Mouse (Mus musculus): Measurements from ENCODE around the gene Ctsh. TPM values are rescaled to one million over a fixed set of nuclear protein-coding genes. Genes with fewer than 3 reads are reported as not detected.
"Not testable (repeated sequence)": the region's sequence is repeated elsewhere in the genome, so short reads cannot be mapped to it uniquely, and the experiment has no call there.

Ctsh gene
- polyA plus RNA-seq, 1 experiment from 2014 or later: 27.3 TPM

- 81% methylated on average over 2 of the region's 2 CpGs for WGBS
- H3K4me2 ChIP-seq: no peak overlapping the region
- no peak overlapping the region for H3K27ac ChIP-seq (replicated peaks)
- H3K4me1 ChIP-seq (replicated peaks): no peaks in the 10 kb centered on the region
- H3K36me3 ChIP-seq: no peaks in the 10 kb centered on the region
- ATAC-seq (ENCODE audit: low FRiP score, low read depth): no peak
- H3K4me3 ChIP-seq: no peak overlapping the region
- no peak overlapping the region for H3K9ac ChIP-seq
- no peaks in the 10 kb centered on the region for H3K9me3 ChIP-seq
- H3K27me3 ChIP-seq: no peaks in the 10 kb centered on the region
These were observed 6.6 kb downstream of the Ctsh start for GRCm38 (mm10) chr9:90060574-90060875.

GRCm38 (mm10) chr9:90060932-90061331, 7.0 kb downstream of the Ctsh start:
- not testable (repeated sequence) for H3K4me3 ChIP-seq; H3K27ac ChIP-seq (replicated peaks); H3K36me3 ChIP-seq; H3K4me1 ChIP-seq (replicated peaks); H3K9ac ChIP-seq; H3K9me3 ChIP-seq; H3K4me2 ChIP-seq; H3K27me3 ChIP-seq; ATAC-seq (ENCODE audit: low FRiP score, low read depth)
- 93% methylated on average over 5 of the region's 5 CpGs for whole genome bisulfite sequencing

DNA sequence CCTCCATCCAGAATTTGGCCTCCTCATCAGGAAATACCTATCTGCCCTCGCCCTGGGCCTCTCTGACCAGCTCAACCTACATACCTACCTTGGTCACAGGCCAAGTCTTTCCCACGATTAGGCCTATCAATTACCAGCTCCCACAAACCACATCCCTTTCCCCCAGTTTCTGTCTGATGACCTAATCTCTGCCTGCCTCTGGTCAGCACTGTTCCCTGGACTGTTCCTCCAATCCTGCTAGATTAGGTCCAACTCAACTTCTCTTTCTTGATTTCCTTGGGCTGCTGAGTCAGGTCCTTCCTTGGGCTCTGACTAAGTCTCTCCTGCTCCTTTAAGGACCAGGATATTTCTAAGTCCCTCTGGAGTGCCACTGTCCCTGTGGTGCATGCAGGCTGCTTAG, 13.4 kb downstream of the Ctsh start:
- H3K4me1 ChIP-seq (replicated peaks): no peaks in the 10 kb centered on the region
- no peak for ATAC-seq (ENCODE audit: low FRiP score, low read depth)
- H3K27ac ChIP-seq (replicated peaks): no peak overlapping the region
- WGBS: 86% methylated on average over 2 of the region's 2 CpGs
- no peaks in the 10 kb centered on the region for H3K36me3 ChIP-seq
- no peak overlapping the region for H3K9ac ChIP-seq
- H3K4me2 ChIP-seq: no peak overlapping the region
- no peaks in the 10 kb centered on the region for H3K27me3 ChIP-seq
- H3K4me3 ChIP-seq: no peak overlapping the region
- no peaks in the 10 kb centered on the region for H3K9me3 ChIP-seq

DNA sequence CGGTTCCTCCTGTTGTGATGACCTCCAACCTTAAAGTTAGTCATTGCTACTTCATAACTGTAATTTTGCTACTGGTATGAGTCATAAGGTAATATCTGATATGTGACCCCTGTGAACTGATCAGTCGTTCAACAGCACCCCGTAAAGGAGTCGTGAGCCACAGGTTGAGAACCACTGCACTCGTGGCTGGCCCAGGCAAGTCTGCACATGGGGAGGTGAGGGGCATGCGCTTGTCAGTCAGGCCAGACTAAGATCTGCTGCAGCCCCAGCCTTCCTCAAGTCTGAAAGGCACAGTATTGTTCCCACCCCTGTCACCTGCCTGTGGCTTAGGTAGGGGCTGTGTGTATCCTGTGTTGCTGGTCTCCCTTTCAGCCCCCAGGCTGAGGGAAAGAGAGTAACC, 14.8 kb downstream of the Ctsh start:
- Histone ChIP-seq H3K9me3 (no peaks in the 10 kb centered on the region), H3K4me2 (no peak overlapping the region), H3K4me1 (replicated peaks) (no peaks in the 10 kb centered on the region), H3K9ac (no peak overlapping the region), H3K36me3 (no peaks in the 10 kb centered on the region), H3K27me3 (no peaks in the 10 kb centered on the region), H3K27ac (replicated peaks) (no peak overlapping the region), H3K4me3 (no peak overlapping the region)
- WGBS: 93% methylated on average over 6 of the region's 6 CpGs
- no peak for ATAC-seq (ENCODE audit: low FRiP score, low read depth)

DNA sequence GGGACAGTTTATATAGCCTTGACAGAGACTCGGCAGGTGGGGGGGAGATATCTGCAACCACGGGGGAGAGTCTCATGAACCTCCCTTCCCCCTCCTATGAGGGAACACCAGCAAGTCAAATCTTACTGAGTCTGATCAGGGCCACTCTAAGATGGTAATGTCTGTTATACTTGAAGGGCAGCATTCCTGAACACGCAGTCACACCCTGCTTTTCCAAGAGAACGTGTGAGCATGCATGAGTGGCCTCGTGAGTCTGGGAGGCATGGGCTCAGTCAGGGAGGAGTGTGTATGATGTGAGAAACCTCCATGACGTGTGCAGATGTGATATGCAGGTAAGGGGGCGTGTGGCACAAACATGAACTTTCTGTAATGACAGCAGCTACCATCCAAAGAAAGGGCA, 15.5 kb downstream of the Ctsh start:
- Histone ChIP-seq H3K4me2 (no peak overlapping the region), H3K4me3 (no peak overlapping the region), H3K9ac (no peak overlapping the region), H3K9me3 (no peaks in the 10 kb centered on the region), H3K4me1 (replicated peaks) (no peaks in the 10 kb centered on the region), H3K36me3 (no peaks in the 10 kb centered on the region), H3K27me3 (no peaks in the 10 kb centered on the region), H3K27ac (replicated peaks) (no peak overlapping the region)
- WGBS: 80% methylated on average over 7 of the region's 7 CpGs
- no peak for ATAC-seq (ENCODE audit: low FRiP score, low read depth)

- Histone ChIP-seq H3K9ac (no peak overlapping the region), H3K27me3 (no peaks in the 10 kb centered on the region), H3K9me3 (no peaks in the 10 kb centered on the region), H3K36me3 (no peaks in the 10 kb centered on the region), H3K4me1 (replicated peaks) (no peaks in the 10 kb centered on the region), H3K27ac (replicated peaks) (no peak overlapping the region), H3K4me3 (no peak overlapping the region), H3K4me2 (no peak overlapping the region)
- no peak for ATAC-seq (ENCODE audit: low FRiP score, low read depth)
- WGBS: 87% methylated on average over 7 of the region's 7 CpGs
These were observed 16.2 kb downstream of the Ctsh start for GRCm38 (mm10) chr9:90070174-90070573.

DNA sequence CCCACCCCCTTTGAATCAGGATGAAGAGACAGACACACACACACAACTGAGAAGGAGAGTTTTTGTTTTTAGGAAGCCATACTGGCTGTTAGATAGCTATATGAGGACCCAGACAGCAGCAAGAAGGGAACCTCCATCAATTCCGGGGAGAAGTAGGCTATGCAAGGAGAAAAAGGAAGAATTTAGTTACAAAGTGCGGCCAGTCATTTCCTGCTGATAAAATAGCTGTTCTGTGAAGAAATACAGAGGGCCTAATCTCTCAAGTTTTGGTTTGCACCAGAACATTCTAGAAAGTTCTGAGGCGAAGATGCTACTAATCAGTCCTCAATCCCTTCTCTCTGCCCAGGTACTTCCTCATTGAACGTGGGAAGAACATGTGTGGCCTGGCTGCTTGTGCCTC, 21.4 kb downstream of the Ctsh start:
- no peak overlapping the region for H3K4me3 ChIP-seq
- ATAC-seq (ENCODE audit: low FRiP score, low read depth): no peak
- no peaks in the 10 kb centered on the region for H3K27me3 ChIP-seq
- no peak overlapping the region for H3K9ac ChIP-seq
- H3K9me3 ChIP-seq: no peaks in the 10 kb centered on the region
- H3K27ac ChIP-seq (replicated peaks): no peak overlapping the region
- no peaks in the 10 kb centered on the region for H3K36me3 ChIP-seq
- H3K4me1 ChIP-seq (replicated peaks): no peaks in the 10 kb centered on the region
- 89% methylated on average over 4 of the region's 4 CpGs for WGBS
- no peak overlapping the region for H3K4me2 ChIP-seq

DNA sequence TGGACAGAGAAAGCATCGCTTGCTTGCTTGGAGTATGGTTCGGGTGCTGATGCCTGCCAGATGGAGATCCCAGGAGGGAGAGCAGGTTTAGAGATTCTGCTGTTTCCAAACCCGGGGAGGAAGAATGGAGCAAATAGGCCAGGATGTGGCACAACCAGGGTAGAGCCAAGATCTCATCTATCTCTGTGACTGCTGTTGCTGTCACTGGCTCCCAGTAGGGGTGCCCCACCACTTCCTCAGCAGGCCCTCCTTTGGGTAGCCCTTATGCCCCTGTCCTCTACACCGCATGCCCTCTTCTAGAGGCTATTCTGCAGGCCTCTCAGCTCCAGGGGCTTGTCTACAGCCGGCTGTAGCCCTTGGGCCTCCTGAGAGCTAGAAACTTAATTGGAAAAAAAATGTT, 22.2 kb downstream of the Ctsh start:
- no peak overlapping the region for H3K4me2 ChIP-seq

GRCm38 (mm10) chr9:90076849-90077461, 23.0 kb downstream of the Ctsh start:
- 58% methylated on average over 8 of the region's 8 CpGs for WGBS
- ATAC-seq (ENCODE audit: low FRiP score, low read depth): no peak
- Histone ChIP-seq H3K9ac (no peak overlapping the region), H3K4me1 (replicated peaks) (no peaks in the 10 kb centered on the region), H3K4me2 (no peak overlapping the region), H3K27me3 (no peaks in the 10 kb centered on the region), H3K4me3 (no peak overlapping the region), H3K9me3 (no peaks in the 10 kb centered on the region), H3K36me3 (no peaks in the 10 kb centered on the region), H3K27ac (replicated peaks) (no peak overlapping the region)

More for the DNA sequence above, 22.2 kb downstream of the Ctsh start:
- no peak for ATAC-seq (ENCODE audit: low FRiP score, low read depth)
- Histone ChIP-seq H3K9me3 (no peaks in the 10 kb centered on the region), H3K36me3 (no peaks in the 10 kb centered on the region), H3K4me1 (replicated peaks) (no peaks in the 10 kb centered on the region), H3K27me3 (no peaks in the 10 kb centered on the region), H3K27ac (replicated peaks) (no peak overlapping the region), H3K9ac (no peak overlapping the region), H3K4me3 (no peak overlapping the region)
- 85% methylated on average over 5 of the region's 5 CpGs for WGBS

- not testable (repeated sequence) for H3K4me1 ChIP-seq (replicated peaks); H3K4me2 ChIP-seq; H3K9ac ChIP-seq; H3K9me3 ChIP-seq; H3K4me3 ChIP-seq; H3K27ac ChIP-seq (replicated peaks); H3K27me3 ChIP-seq; ATAC-seq (ENCODE audit: low FRiP score, low read depth)
- 82% methylated on average over 6 of the region's 6 CpGs for WGBS
- H3K36me3 ChIP-seq: peaks cover 11% of the 10 kb centered on the region
These were observed 28.0 kb downstream of the Ctsh start for GRCm38 (mm10) chr9:90081961-90082360.

GRCm38 (mm10) chr9:90082992-90083391, 29.0 kb downstream of the Ctsh start:
- Histone ChIP-seq H3K27ac (replicated peaks) (no peak overlapping the region), H3K4me2 (no peak overlapping the region)

GRCm38 (mm10) chr9:90084152-90084551, 30.2 kb downstream of the Ctsh start:
- Histone ChIP-seq H3K9me3 (no peaks in the 10 kb centered on the region), H3K27ac (replicated peaks) (no peak overlapping the region), H3K9ac (no peak overlapping the region), H3K4me2 (no peak overlapping the region), H3K4me1 (replicated peaks) (no peaks in the 10 kb centered on the region), H3K4me3 (no peak overlapping the region), H3K27me3 (no peaks in the 10 kb centered on the region), H3K36me3 (peaks cover 23% of the 10 kb centered on the region)
- 91% methylated on average over 3 of the region's 3 CpGs for WGBS
- ATAC-seq (ENCODE audit: low FRiP score, low read depth): no peak

More at GRCm38 (mm10) chr9:90082992-90083391, 29.0 kb downstream of the Ctsh start:
- no peak overlapping the region for H3K4me3 ChIP-seq
- no peak for ATAC-seq (ENCODE audit: low FRiP score, low read depth)
- H3K4me1 ChIP-seq (replicated peaks): no peaks in the 10 kb centered on the region
- 97% methylated on average over 1 of the region's 1 CpGs for WGBS
- peaks cover 14% of the 10 kb centered on the region for H3K36me3 ChIP-seq
- no peaks in the 10 kb centered on the region for H3K27me3 ChIP-seq
- no peak overlapping the region for H3K9ac ChIP-seq
- no peaks in the 10 kb centered on the region for H3K9me3 ChIP-seq

DNA sequence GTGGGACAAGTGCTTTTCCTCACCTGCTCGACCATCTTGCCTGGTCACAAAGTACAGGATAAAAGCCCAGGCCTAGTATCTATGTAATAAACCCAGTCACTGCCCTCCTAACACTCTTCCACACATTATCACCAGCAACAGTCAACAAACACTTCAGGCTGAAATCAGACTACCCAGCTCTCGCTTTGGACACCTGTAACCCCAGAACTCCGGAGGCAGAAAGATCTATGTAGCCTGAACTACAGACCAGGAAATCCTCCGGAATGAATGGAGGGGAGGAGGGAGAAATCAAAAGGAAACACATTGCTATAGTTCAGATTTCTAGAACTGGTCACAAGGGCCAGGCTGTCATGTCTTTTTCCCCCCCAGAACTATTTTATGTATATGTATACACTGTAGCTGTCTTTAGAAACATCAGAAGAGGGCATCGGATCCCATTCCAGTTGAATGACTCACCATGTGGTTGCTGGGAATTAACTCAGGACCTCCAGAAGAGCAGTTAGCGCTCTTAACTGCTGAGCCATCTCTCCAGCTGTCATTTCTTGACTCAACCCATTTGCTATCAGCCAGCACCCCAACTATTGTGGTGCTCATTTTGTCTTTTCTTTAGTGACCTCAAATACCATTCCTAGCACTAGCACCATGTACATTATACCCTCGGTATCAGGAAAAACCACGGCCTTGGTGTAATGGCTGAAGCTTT, 31.0 kb downstream of the Ctsh start:
- H3K4me2 ChIP-seq: no peak overlapping the region
- no peaks in the 10 kb centered on the region for H3K4me1 ChIP-seq (replicated peaks)
- WGBS: 89% methylated on average over 8 of the region's 8 CpGs
- H3K9ac ChIP-seq: no peak overlapping the region
- no peak overlapping the region for H3K27ac ChIP-seq (replicated peaks)
- no peaks in the 10 kb centered on the region for H3K27me3 ChIP-seq
- H3K36me3 ChIP-seq: peaks cover 30% of the 10 kb centered on the region
- H3K4me3 ChIP-seq: no peak overlapping the region
- no peaks in the 10 kb centered on the region for H3K9me3 ChIP-seq
- ATAC-seq (ENCODE audit: low FRiP score, low read depth): no peak
